Mouse (Mus musculus): ENCODE results near the gene Frmpd1.

GRCm38 (mm10) chr4:45311056-45311455 is 126.4 kb downstream of the Frmpd1 start:
- TF ChIP-seq CTCF (IDR thresholded peaks at IDR 0.05; ENCODE audit: control insufficient read depth, insufficient read depth, insufficient replicate concordance, low read depth, low read length) (no peak), POLR2A (IDR thresholded peaks at IDR 0.05; ENCODE audit: control insufficient read depth, low read depth, low read length) (no peak)
